Mouse (Mus musculus) cerebellum, adult 11 months (tissue): ENCODE measurements at regions not wholly inside any gene's neighbourhood (a gene's known extent, or its start where the extent isn't known, plus 50 kb on each side); places are given as distances from the start of the nearest gene placed in this dataset.
A peak's percentile ranks its signal among the peaks of the same experiment; 100 is the strongest.
"Not testable (repeated sequence)": the region's sequence is repeated elsewhere in the genome, so short reads cannot be mapped to it uniquely, and the experiment has no call there.

Source experiments
- DNase-seq: peaks from one replicate; pipeline ENCODE4 v3.0.0; 2022

DNA sequence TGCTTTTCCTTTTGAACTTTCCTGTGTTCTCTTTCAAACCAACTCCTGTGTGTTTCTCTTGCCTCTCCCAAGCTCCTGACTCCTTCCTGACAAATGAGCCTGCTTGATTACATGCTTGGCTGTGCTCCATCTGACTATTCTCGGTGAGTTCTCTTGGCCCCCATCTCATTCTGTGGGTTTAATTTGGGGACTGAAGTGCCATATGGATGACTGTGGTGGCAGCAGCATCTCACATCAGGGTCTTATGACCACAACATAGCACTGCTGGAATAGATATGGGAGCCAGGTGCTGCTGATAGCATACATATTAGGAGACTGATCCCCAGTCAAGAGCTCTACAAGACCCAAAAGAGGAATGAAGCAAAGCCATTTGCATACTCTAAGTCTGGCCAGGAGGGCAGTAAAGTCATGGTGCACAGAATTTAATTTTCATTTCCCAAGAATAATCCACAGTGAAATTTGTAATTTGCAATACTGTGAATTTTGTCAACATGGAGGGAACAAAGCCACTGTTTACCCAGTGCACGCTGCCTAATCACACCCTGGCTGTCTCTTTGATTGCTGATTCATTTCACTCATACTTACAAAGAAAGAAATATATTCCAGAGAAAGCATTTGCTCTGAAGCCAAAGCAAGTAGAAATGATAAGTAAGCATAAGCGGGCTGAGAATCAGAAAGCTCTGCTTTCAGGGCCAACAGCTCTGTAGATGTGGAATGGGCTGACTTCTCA is 1478.4 kb upstream of the Gm7489 start:
- no peak for DNase-seq

DNA sequence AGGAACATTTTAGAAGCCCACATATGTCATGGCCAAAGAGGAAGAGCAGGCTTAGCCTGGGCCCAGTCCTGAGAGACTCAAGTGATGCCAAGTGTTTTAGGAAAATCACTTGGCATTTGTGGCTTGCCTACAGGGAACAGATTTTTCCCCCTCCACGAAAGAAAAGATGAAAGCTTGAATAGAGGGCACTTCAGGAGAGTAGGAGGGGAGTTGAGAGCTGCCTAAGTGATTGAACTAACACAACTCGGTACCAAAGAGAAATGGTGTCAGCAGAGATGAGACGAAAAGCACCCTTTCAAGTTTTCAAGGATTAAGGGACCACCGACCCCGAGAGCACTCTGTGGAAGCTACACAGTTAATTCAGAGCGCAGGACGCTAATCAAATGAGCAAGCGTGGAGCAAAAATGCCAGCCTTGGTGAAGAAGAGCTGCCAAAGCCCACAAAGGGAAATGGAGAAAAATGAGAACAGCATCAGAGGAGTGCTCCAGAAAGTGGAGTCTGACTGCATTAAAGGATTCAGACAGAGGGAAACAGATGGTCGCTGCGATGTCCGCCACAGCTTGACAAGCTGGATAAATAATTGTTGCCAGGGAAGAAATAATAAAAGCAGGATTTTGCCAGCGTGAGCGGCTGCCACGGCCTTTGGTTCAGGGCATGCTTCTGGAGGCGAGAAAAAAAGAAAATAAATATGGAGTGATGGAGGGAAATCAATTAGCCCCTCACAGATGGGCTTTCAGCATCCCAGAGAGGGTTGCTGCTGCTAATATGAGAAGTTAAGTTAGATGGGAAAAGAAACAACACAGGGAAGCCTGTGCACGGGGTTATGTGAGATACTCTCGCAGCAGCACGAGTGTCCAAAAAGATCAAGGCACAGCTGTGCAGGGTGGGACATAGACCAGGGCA is 1471.6 kb upstream of the Gm7489 start:
- DNase-seq, result peak; percentile 82

DNA sequence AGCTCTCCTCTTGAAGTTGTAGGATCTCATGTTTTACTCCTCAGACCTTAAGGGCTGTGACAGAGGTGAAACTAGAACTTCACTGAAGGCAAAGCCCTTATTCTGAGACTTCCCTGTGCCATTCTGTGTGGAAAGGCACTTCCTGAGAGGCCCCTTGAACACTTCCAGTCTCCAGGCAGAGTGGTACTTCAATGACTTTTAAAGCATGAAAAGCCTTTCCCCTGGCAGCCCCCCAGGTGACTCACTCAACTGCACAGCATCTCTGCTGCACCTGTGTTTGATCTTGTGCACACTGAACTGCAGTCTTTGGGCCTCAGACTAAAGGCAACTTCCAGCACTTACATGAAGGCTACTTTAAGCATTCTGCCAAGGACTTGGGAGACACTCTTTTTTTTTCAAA is 1458.7 kb upstream of the Gm7489 start:
- DNase-seq, result no peak

DNA sequence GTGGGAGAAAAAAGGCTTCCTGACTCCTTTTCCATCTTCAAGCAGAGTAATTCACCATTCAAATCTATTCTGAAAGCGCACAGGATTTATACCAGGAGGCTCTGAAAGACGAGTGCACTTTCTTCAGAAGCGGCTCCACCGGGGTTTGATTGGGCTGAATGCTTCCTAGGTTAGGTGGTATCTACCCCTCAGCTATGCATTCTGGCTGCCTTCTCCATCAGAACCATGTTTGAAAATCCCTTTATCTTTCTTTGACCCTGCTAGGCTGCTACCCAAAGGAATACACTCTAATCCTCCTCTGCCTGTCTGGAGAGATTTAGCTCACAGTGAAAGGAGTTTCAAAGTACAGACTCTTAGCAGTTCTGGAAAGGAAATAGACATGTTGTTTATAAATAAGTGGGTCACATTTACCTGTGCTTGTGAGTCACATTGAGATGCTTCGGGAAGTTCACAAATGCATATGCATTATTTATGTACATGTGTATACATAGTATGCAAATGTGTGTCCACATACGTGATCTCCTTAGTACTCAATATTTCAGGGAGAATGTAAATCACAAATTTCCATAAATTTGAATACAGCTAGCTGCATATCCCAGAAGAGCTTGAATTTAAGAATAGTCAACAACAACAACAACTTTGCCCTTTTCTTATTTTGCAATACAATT is 1454.1 kb upstream of the Gm7489 start:
- DNase-seq, result no peak

DNA sequence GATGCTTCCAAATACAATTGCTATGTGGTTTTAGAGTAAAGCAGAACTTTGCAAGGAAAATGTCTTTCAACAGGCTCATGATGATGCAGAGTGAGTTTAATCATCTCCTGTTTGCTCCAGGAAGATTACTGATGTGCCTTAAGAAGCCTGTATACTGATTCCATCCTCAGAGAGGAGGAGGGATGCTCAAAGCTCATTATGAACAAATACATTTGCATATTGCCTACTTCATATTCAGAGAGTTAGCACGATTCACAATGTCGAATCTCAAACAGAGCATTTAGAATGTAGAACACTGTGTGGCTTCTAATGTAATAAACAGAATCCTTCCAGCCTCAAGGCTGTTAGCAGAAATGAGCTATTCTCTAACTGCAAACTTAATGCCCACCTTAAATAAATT is 1451.1 kb upstream of the Gm7489 start:
- DNase-seq, result no peak

DNA sequence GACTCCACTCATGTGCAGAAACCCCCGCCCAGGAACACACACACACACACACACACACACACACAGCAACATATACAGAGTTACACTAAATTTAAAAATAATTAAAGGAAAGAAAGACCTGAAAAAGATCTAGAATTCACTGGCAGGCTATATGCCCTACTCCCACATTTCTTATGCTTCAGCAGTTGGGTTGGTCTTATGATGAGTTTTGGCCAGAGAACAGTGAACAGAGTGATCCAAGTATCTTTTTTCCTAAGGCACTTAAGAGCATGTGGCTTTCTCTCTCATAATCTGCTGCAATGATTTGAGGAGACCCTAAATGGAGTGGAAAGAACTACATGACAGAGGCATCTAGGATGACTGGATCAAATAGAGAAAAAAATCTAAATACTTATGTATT is 1446.3 kb upstream of the Gm7489 start:
- no peak for DNase-seq

DNA sequence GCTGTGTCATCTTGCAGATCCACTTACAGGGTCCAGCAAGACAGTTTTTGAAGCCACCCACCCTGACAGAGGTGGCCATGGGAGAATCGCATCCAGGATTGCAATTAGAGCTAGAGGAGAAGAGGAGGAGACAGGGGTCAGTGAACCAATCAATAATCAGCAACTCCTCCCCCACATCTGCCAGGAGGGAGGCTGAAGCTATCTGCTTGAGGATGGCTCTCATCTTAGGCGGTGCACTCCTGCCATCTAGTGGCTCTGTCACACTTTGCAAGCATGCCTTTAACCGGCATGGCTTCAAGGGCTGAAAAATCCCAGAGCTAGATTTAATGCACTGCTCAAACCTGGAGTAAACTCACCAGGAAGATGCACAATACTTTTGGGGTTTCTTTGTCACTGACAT is 1425.9 kb upstream of the Gm7489 start:
- peak; percentile 83 for DNase-seq

DNA sequence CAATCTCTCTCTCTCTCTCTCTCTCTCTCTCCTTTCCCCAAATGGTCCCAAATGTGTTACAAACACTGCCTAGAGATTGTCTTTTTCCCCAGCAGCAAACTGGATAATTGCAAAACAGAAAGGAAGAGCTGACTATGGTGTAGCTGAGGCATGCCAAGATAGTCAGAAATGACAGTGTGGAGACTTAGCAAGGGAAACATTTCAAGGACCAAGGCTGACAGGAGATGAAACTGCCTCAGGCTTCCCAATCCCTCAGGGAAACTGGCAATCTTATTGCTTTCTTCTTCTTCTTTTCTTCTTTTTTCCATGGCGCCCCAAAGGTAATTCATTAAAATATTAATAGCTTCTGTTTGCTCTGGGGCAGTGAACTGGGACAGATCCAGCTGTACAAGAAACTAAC is 1425.4 kb upstream of the Gm7489 start:
- DNase-seq, result no peak

DNA sequence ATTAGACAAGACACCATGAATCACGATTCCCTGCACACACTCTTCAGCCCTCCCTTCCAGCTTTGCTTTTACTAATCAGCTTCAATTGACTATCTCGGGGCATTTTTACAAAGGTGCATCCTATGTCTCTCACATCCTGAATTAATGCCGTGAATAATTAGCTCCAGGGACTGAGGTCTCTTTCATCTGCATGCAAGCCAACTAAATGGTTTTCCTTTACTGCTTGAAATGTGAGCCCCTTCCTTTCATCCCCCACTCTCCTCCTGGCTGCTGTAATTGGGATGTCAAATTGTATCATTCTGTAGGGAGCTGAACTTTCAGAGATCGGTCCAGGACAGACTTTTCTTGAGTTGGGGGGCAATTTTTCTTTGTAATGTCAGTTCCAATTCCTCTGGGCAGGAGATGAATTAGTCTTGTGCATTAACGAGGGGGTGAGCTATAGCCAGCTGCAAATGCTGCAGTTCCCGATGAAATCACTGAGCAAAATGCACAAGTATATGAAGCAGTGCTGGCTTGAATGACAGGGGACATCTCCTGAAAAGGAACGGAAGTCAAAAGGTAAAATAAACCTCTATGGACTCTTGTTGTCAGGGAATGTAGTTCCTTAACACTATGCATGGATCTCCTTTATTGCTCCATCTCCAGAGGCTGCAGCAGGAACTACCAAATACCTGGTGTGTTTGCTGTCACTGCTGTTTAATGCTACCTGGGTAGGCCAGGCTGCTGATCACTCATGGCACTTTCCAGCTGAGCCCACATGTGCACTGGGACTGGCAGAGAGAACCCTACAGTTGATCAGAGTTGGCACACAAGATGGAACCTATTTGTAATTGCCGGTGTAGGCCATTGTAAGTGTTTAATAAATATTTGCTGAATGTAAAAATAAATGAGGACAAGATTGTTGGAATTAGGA is 1420.2 kb upstream of the Gm7489 start:
- no peak for DNase-seq

DNA sequence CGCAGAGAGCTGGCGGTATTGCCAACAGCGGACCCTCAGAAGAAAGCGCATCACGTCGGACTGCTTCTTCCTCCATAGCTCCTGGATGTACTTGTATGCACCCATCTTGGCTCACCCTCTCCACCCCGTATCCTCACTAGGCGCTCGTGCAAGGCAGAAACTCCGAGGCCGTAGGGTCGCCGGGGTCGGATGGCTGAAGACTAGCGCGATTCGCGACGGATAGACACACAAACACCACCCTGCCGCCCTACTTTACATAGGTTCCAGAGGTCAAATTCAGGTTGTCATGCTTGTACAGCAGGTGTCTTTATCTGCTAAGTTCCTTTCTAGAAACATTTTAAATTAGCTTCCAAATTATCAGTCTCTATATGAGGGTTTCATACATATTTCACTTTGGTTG is 1406.6 kb upstream of the Gm7489 start:
- not testable (repeated sequence) for DNase-seq

DNA sequence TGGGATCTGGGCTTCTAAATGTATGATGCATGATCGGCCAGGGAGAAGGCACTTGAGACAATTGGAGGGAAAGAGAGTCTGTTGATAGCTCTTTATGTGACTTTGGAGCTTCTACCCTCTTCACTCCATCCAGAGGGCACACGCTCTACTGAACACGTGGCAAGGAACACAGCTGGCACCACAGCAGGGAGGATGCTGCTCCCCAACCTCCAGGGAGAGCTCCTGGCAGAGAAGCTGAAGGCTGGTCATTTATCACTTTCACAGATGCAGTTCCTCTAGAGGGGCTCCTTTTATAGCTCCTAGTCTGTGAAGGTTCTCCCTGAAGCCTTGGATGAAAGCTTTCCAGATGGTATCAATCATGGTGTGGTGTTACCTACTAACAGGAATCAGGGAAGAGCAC is 1403.9 kb upstream of the Gm7489 start:
- DNase-seq, result no peak

DNA sequence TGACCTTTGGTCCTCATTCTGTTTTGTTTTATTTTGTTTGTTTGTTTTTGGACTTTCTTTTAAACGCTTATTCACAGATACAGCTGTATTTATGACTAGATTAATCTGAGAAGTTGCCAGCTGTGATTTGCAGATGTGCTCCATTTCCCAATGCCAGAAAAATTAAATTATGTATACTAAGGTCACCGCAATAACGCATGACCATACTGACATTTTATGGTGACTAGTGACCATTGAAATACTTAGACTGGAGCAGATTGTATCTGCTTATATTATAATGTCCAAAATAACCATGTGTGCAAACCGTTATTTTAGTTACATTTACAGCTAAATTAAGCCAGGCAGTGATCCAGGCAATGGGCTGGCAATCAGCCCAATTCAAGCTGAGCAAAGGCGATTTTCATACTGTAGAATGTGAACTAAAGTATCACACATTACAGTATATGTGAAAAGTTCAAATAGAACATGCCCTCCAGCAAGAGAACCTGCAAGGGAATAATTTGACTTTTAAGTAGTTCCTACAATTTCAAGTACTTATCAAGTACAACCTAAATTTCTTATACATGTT is 1401.0 kb upstream of the Gm7489 start:
- DNase-seq, result no peak

DNA sequence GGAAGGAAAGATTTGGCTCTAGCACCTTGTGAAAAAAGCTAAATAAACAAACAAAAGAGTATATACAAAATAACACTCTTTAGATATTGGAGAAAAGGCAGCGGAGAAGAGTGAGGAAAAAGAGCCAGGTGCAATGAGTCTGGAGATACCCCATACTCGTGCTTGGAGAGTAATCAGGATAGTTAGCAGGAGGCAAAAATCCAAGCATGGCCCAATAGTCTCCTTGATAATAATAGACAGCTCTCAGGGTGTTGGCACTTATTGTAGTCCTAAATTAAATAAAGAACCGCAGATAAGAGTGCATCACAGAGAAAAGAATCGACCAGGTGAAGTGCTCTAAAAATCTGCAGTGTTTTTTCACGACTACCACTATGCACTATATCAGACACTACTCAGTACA is 1400.4 kb upstream of the Gm7489 start:
- no peak for DNase-seq

DNA sequence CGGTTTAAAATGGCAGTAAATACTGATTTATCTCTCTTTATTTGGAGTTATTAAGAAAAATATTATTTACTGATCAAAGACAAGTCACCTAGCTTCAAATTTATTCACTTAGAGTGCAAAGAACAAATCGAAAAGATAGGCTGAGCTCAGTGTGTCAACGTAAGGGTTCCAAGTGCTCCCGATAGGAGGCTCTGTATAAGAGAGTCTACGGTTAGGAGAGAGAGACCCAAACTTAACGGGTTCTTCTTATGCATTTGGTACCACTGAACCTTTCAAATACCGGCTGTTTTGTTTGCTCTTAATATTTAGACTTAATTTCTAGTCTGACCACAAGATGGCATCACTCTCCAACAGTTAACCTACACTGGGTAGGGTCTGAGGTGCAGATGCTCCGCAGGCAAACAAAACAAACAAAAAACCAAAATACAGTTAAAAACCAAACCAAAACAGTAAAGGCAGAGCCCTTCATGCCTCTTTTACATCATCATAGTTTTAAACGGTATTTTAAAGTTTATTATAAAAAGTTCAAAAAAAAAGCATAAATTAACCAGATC is 1379.4 kb upstream of the Gm7489 start:
- DNase-seq, result no peak

DNA sequence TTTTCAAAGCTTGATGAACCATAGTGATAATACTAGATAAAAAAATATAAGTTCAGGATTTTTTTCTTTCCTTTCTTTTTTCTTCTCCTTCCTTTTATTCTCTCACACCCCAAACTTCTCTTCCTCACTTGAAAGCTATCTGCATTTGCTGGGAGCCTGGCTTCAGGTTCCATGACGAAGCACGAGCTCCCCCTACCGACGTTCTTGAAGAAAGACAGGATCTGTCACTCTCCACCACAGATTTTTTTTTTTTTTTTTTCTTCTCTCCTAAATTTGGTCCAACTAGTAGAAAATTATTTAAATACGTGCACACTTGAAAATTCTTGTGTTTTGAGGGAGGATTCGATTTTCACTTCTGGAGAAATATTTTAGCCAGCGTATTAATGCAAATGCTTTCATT is 1377.8 kb upstream of the Gm7489 start:
- DNase-seq, result peak; percentile 31

DNA sequence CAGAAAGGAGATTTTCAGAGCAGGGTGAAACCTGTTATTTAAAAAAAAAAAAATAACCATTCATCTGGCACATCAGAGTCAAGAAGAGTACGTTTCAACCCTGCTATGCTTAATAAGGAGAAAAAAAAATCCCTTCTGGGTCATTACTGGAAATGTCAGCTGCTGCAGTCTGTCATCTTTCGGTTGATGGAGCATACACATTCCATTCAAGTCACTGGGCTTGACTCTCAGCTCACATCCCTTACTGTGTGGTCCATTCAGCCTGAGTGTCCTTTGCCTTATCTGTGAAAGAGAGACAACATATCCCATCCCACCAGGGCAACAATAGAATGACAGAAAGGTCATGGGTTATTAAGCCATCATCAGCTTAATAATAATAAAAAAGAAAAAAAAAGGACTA is 1376.1 kb upstream of the Gm7489 start:
- DNase-seq, result no peak

DNA sequence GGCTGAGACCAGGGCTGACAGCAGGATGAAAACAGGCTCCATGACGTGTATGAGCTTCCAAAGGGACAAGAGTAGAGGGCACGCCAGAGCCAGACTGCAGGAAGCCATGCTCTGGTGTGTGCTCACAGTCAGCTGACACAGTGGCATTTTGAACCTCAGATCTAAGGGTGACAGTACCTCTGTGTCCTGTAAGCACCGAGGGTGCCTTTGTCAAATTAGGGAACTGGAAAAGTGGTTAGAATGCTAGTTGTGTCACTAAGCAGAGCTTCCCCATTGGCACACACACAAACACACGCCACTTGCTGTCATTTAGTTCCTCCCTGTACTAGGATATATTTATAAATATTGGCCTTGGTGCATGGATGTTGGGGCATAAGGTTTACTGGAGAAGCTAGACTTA is 1374.6 kb upstream of the Gm7489 start:
- no peak for DNase-seq

DNA sequence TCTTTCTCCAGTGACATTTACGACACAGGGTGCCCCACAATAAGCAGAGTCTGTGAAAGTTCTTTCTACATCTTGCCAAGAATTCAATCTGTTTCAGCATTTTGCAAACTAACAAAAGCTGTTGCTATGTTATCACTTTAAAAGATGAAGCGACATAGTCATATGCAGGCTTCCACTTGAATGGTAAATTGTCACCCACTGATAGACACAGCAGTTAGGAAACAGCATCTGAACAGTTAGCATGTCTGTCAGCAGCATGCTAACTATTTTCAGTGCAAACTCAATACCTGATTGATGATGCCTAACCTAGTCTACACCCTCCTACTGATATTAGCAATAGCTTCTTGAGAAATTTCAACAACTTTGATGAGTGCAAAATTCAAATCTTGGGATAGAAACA is 1348.1 kb upstream of the Gm7489 start:
- DNase-seq, result no peak

DNA sequence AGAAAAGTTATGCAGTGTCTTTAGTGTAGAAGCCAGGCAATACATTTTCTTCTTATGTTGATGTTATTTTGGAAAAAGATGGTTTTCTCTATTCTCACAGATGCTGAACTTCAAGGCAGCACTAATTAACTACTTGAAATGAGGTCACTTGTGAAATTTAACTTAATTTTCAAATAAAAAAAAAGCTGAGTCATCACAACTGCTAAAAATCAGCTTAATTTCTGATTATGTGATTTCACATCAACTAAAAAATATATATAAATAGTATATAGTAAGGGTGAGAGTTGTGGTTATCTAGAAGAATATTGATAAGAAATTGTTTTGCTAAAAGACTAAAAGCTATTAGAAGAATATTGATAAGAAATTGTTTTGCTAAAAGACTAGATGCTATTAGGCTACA is 1326.0 kb upstream of the Gm7489 start:
- no peak for DNase-seq

DNA sequence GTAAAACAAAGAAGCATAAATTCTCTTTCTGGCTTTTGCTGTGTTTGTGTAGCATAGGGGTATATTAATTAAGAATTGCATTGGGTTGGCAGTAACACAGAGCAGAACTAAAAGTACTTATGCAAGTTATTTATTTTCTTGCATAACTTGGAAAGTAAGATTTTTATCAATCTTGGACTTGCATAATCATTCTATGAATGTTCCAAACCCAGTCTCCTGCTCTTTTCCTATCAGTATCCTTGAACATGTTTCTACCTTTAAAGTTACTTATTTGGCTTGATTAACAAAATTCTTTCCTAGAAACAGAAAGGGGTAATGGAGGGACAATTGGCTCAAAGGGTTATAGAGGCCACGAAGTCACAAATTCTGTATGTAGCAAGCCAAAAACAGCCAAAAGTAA is 1320.6 kb upstream of the Gm7489 start:
- DNase-seq, result no peak

DNA sequence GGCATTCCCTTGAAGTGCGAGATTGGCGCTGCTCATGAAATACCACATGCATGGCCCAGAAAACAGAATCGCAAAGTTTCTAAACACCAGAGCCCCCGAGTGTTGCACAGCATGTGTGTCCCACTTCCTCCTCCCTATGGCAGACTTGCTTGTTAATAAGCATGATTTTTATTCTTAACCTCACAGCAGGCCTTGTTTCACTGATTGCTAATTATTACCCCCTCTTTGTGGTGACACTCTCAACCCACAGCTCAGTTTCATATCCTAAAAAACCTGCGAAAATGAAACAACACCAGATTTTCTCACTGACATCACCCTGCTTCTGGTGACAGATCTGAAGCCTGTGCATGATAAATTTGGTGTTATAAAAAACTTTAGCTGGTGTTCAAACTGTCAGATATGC is 1319.3 kb upstream of the Gm7489 start:
- DNase-seq, result no peak

DNA sequence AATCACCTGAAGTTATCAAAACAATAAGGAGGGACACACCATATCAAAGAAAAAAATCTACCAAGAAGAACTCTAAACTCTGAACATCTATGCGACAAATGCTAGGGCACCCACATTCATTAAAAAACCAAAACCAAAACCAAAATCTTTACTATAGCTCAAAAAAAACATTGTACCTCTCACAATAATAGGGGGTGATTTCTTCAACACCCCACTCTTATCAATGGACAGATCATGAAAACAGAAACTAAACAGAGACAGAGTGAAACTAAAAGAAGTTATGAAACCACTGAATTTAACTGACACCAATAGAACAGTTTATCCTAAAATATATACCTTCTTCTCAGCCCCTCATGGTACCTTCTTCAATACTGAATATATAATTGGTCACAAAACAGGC is 1314.5 kb upstream of the Gm7489 start:
- no peak for DNase-seq
